Mouse (Mus musculus) heart, postnatal 14 days (tissue): Measurements from ENCODE around the gene Gsdma3. TPM values are rescaled to one million over a fixed set of nuclear protein-coding genes. Genes with fewer than 3 reads are reported as not detected.

Experiments used
- total RNA-seq, 2 experiments: library from RNA; stranded (reverse); gene quantifications; 2 replicates each; pipeline ENCODE4 v1.2.3; 2021

Gsdma3 gene
- total RNA-seq, 2 experiments from 2014 or later: 4.4 to 4.5 TPM

Other genes starting within 250 kb of the Gsdma3 start
- gene Tcap, start 242.5 kb upstream of the Gsdma3 start, total RNA-seq: 100 to 1,000 TPM; 841 to 967 TPM
- gene Pnmt, start 239.9 kb upstream of the Gsdma3 start, total RNA-seq: under 1 TPM; 0.41 to 0.61 TPM
- gene Pgap3, start 225.9 kb upstream of the Gsdma3 start, total RNA-seq: 10 to 100 TPM; 11.7 to 11.9 TPM
- 10 to 100 TPM; 11.3 TPM for gene Erbb2, start 213.9 kb upstream of the Gsdma3 start, total RNA-seq
- 10 to 100 TPM; 44.6 to 52.6 TPM for gene Mien1, start 187.4 kb upstream of the Gsdma3 start, total RNA-seq
- gene Grb7, start 180.0 kb upstream of the Gsdma3 start, total RNA-seq: under 1 TPM in 1 of 2 experiments, not detected in 1; 0.36 TPM
- 1 to 10 TPM in 1 of 2 experiments, under 1 TPM in 1; 0.81 to 5.4 TPM for gene Ikzf3, start 80.3 kb upstream of the Gsdma3 start, total RNA-seq
- not detected for gene Zpbp2, start 75.3 kb upstream of the Gsdma3 start, total RNA-seq
- 10 to 100 TPM; 35.0 to 37.1 TPM for gene Ormdl3, start 39.0 kb upstream of the Gsdma3 start, total RNA-seq
- gene Lrrc3c, start 28.1 kb upstream of the Gsdma3 start, total RNA-seq: not detected
- 10 to 100 TPM in 1 of 2 experiments, 1 to 10 TPM in 1; 8.8 to 12.9 TPM for gene Gm12355, start 699 bp upstream of the Gsdma3 start, total RNA-seq
- under 1 TPM; 0.22 to 0.50 TPM for gene Gsdma2, start 20.4 kb downstream of the Gsdma3 start, total RNA-seq
- gene Gsdma, start 38.0 kb downstream of the Gsdma3 start, total RNA-seq: not detected
- 100 to 1,000 TPM; 110 TPM for gene Psmd3, start 56.2 kb downstream of the Gsdma3 start, total RNA-seq
- not detected for gene Csf3, start 74.9 kb downstream of the Gsdma3 start, total RNA-seq
- gene Med24, start 103.1 kb downstream of the Gsdma3 start, total RNA-seq: 10 to 100 TPM; 49.5 to 49.8 TPM
- gene Thra, start 114.3 kb downstream of the Gsdma3 start, total RNA-seq: 100 to 1,000 TPM; 123 to 130 TPM
- gene Nr1d1, start 149.0 kb downstream of the Gsdma3 start, total RNA-seq: 10 to 100 TPM; 20.7 to 31.5 TPM
- 10 to 100 TPM; 71.2 to 71.8 TPM for gene Msl1, start 169.2 kb downstream of the Gsdma3 start, total RNA-seq
- gene Casc3, start 178.5 kb downstream of the Gsdma3 start, total RNA-seq: 10 to 100 TPM; 23.6 to 25.0 TPM
- gene Rapgefl1, start 210.4 kb downstream of the Gsdma3 start, total RNA-seq: 1 to 10 TPM in 1 of 2 experiments, under 1 TPM in 1; 0.61 to 1.0 TPM
- gene Wipf2, start 237.3 kb downstream of the Gsdma3 start, total RNA-seq: 10 to 100 TPM in 1 of 2 experiments, 1 to 10 TPM in 1; 8.2 to 10.6 TPM